22 mouse cellular contexts compared by ENCODE assay signal in genomic region chr10:107230081-107230850, GRCm38 (mm10). TPM values are rescaled to one million over a fixed set of nuclear protein-coding genes. Genes with fewer than 3 reads are reported as not detected.
"Had no signal": no experiment of that assay in that cellular context is flagged by ENCODE, and none has a peak within 500 bp of the region (broad histone marks: within the 10 kb centered on the region; RNA-seq: fewer than 3 reads in every experiment).

No protein-coding gene starts in this region.

- DNase-seq: cerebellum, adult 9-10 months; cerebellum, adult 9-11 months; cerebellum, postnatal 10 days; cerebellum, postnatal 14 days; cerebellum, postnatal 25 days; cerebellum, postnatal 36 days; embryo, embryonic 11 days; forebrain, postnatal 0 days; gastrocnemius, adult 2 months; gastrocnemius, postnatal 10 days; gastrocnemius, postnatal 14 days; gastrocnemius, postnatal 25 days; gastrocnemius, postnatal 36 days; heart, adult 11 months; heart, adult 18-20 months; heart, adult 2 months had no signal

- ATAC-seq: forebrain, embryonic 13.5 days; forebrain, embryonic 14.5 days; forebrain, embryonic 15.5 days; forebrain, embryonic 16.5 days; forebrain, postnatal 0 days had no signal

RNA-seq across cellular contexts. Expression of gene Lin7a, which starts 41.2 kb away (rescaled TPM):
- total RNA-seq: common myeloid progenitor, adult 5-6 weeks; granulocyte monocyte progenitor cell, adult 5-6 weeks had no signal
